Mouse (Mus musculus) bone marrow, adult 2 months (tissue): ENCODE data around the gene Gpx8.

Source experiments
- CTCF ChIP-seq: fragments of 200-500 bp; IDR thresholded peaks from 2 replicates; pipeline ENCODE4 v1.5.1; 2011; ENCODE audit warnings: low read length, control low read depth; ENCODE audit not compliant: control insufficient read depth, insufficient read depth
- POLR2A ChIP-seq: fragments of 200-500 bp; IDR thresholded peaks from 2 replicates; pipeline ENCODE4 v1.6.1; 2011; ENCODE audit warnings: low read depth, mild to moderate bottlenecking, control low read depth, low read length, borderline replicate concordance; ENCODE audit not compliant: control insufficient read depth

DNA sequence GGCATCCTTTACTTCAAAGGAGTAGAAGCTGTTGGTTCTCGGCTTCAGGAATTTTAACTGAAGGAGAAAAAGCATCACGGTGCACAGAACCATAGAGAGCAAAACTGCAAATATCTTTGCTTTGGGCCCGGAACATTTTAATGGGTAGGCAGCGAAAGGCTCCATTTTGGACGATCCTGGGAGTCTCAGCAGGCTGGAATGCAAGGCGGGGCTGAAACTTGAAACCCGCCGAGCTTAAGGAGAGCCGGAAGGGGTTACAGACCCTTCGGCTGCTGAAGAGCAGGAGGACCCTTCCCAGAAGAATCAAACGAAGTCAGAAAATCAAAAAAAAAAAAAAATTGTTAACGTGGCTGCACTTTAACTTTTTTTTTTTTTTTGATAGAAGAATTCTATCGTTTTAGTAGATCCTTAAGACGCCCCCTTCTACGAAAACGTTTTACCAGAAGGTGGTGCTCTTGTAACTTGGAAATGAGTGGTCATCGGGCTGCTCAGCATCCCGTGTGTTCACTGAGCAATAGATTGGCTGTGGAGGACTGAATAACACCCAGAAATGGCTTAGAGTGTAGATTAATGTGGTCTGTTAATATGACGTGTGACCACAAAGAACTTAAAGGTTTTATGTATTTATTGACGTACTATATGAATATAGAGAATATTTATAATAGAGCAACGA lies at the start of gene Gpx8:
- TF ChIP-seq CTCF: no peak
- TF ChIP-seq POLR2A: no peak
